Mouse (Mus musculus) forebrain, embryonic 11.5 days (tissue): ENCODE measurements around the gene Atp5mpl. TPM values are rescaled to one million over a fixed set of nuclear protein-coding genes. Genes with fewer than 3 reads are reported as not detected.

Experiments used
- ATAC-seq: fragments of 200-750 bp; cut with Nextera tagmentation; replicated peaks from 2 replicates; pipeline ENCODE4 v1.8.0; 2017; ENCODE audit warnings: moderate TSS enrichment; ENCODE audit not compliant: low FRiP score
- DNase-seq: peaks from one replicate; pipeline ENCODE4 v3.0.0-alpha.2; 2017; ENCODE audit warnings: low spot score
- H3K27ac ChIP-seq: fragments of 300-500 bp; sonication (generic); 2 replicates; pipeline ENCODE4 v1.5.1; 2014; ENCODE audit warnings: low read depth, low read length
- H3K27me3 ChIP-seq: fragments of 300-500 bp; sonication (generic); 2 replicates; pipeline ENCODE4 v1.6.1; 2014; ENCODE audit warnings: mild to moderate bottlenecking, low read length, mixed read lengths; ENCODE audit not compliant: control insufficient read depth, insufficient read depth
- H3K36me3 ChIP-seq: fragments of 300-500 bp; sonication (generic); 2 replicates; pipeline ENCODE4 v1.6.1; 2014; ENCODE audit warnings: mild to moderate bottlenecking, low read length, moderate library complexity, mixed read lengths; ENCODE audit not compliant: control insufficient read depth, insufficient read depth
- H3K4me1 ChIP-seq: fragments of 300-500 bp; sonication (generic); replicated peaks from 2 replicates; pipeline ENCODE4 v1.6.1; 2014; ENCODE audit warnings: low read length, mixed read lengths; ENCODE audit not compliant: control insufficient read depth, insufficient read depth
- H3K4me2 ChIP-seq: fragments of 300-500 bp; sonication (generic); 2 replicates; pipeline ENCODE4 v1.6.1; 2014; ENCODE audit warnings: low read depth, mild to moderate bottlenecking, low read length, moderate library complexity, mixed read lengths; ENCODE audit not compliant: severe bottlenecking
- H3K4me3 ChIP-seq: fragments of 300-500 bp; sonication (generic); 2 replicates; pipeline ENCODE4 v1.5.1; 2014; ENCODE audit warnings: low read depth, low read length
- H3K9ac ChIP-seq: fragments of 300-500 bp; sonication (generic); 2 replicates; pipeline ENCODE4 v1.6.1; 2014; ENCODE audit warnings: low read length
- H3K9me3 ChIP-seq: fragments of 300-500 bp; sonication (generic); 2 replicates; pipeline ENCODE4 v1.6.1; 2016; ENCODE audit warnings: low read length, mixed read lengths; ENCODE audit not compliant: control insufficient read depth
- WGBS: fragments of 180-500 bp; shearing (Covaris S2); extraction: QIAGEN DNeasy Blood & Tissue Kit; methylation state at CpG from one replicate; pipeline ENCODE4 v1.1.7; 2014; 5-methylcytosine and 5-hydroxymethylcytosine counted together
- polyA plus RNA-seq: library from polyadenylated mRNA; unstranded; fragments of >200 nt; fragmentation: Nextera tagmentation; extraction: Ambion mirVana; gene quantifications from 2 replicates; pipeline ENCODE4 v1.2.1, GENCODE M21; 2014

Atp5mpl gene
- polyA plus RNA-seq, 1 experiment from 2014 or later = 551 TPM

- Histone ChIP-seq H3K36me3 (no peaks in the 10 kb centered on the region), H3K4me1 (no peaks in the 10 kb centered on the region), H3K4me3 (no peak overlapping the region), H3K9me3 (no peaks in the 10 kb centered on the region), H3K27ac (no peak overlapping the region), H3K9ac (no peak overlapping the region), H3K27me3 (no peaks in the 10 kb centered on the region), H3K4me2 (no peak overlapping the region)
- WGBS = 77% methylated on average over 3 of the region's 3 CpGs
- no peak for ATAC-seq
- no peak for DNase-seq
Observed at GRCm38 (mm10) chr12:111932513-111932912, 34.3 kb downstream of the Atp5mpl start.

GRCm38 (mm10) chr12:111931411-111932025 is 35.3 kb downstream of the Atp5mpl start:
- Histone ChIP-seq H3K4me2 (no peak overlapping the region), H3K9me3 (no peaks in the 10 kb centered on the region), H3K9ac (no peak overlapping the region), H3K4me3 (no peak overlapping the region), H3K27me3 (no peaks in the 10 kb centered on the region), H3K4me1 (no peaks in the 10 kb centered on the region), H3K36me3 (no peaks in the 10 kb centered on the region), H3K27ac (no peak overlapping the region)
- 90% methylated on average over 9 of the region's 9 CpGs for WGBS
- no peak for DNase-seq
- no peak for ATAC-seq

- ATAC-seq = no peak
- H3K27me3 ChIP-seq = no peaks in the 10 kb centered on the region
- DNase-seq = no peak
Observed at GRCm38 (mm10) chr12:111928411-111928966, 38.3 kb downstream of the Atp5mpl start.

GRCm38 (mm10) chr12:111927338-111927737 is 39.4 kb downstream of the Atp5mpl start:
- ATAC-seq (no peak), DNase-seq (no peak)
- Histone ChIP-seq H3K9me3 (no peaks in the 10 kb centered on the region), H3K4me1 (no peaks in the 10 kb centered on the region), H3K36me3 (no peaks in the 10 kb centered on the region), H3K4me2 (no peak overlapping the region), H3K4me3 (no peak overlapping the region), H3K27ac (no peak overlapping the region), H3K27me3 (no peaks in the 10 kb centered on the region), H3K9ac (no peak overlapping the region)
- 92% methylated on average over 1 of the region's 1 CpGs for WGBS

More at GRCm38 (mm10) chr12:111928411-111928966, 38.3 kb downstream of the Atp5mpl start:
- no peaks in the 10 kb centered on the region for H3K9me3 ChIP-seq
- no peak overlapping the region for H3K9ac ChIP-seq
- no peaks in the 10 kb centered on the region for H3K36me3 ChIP-seq
- H3K4me2 ChIP-seq = no peak overlapping the region
- WGBS = 89% methylated on average over 18 of the region's 18 CpGs
- H3K4me1 ChIP-seq = no peaks in the 10 kb centered on the region
- no peak overlapping the region for H3K27ac ChIP-seq
- H3K4me3 ChIP-seq = no peak overlapping the region

GRCm38 (mm10) chr12:111923117-111923516 is 43.7 kb downstream of the Atp5mpl start:
- Histone ChIP-seq H3K4me1 (no peaks in the 10 kb centered on the region), H3K36me3 (no peaks in the 10 kb centered on the region), H3K27ac (no peak overlapping the region), H3K27me3 (no peaks in the 10 kb centered on the region), H3K4me3 (no peak overlapping the region), H3K4me2 (no peak overlapping the region), H3K9me3 (no peaks in the 10 kb centered on the region), H3K9ac (no peak overlapping the region)
- DNase-seq = no peak
- WGBS = 85% methylated on average over 6 of the region's 6 CpGs
- no peak for ATAC-seq

GRCm38 (mm10) chr12:111920046-111920445 is 46.7 kb downstream of the Atp5mpl start:
- no peaks in the 10 kb centered on the region for H3K4me1 ChIP-seq
- H3K4me3 ChIP-seq = no peak overlapping the region
- ATAC-seq (no peak), DNase-seq (no peak)
- H3K36me3 ChIP-seq = no peaks in the 10 kb centered on the region
- no peak overlapping the region for H3K9ac ChIP-seq
- 71% methylated on average over 9 of the region's 9 CpGs for WGBS
- H3K4me2 ChIP-seq = no peak overlapping the region
- H3K27me3 ChIP-seq = no peaks in the 10 kb centered on the region
- no peaks in the 10 kb centered on the region for H3K9me3 ChIP-seq
- no peak overlapping the region for H3K27ac ChIP-seq

GRCm38 (mm10) chr12:111916514-111917217 is 50.1 kb downstream of the Atp5mpl start:
- Histone ChIP-seq H3K27ac (no peak overlapping the region), H3K27me3 (no peaks in the 10 kb centered on the region)
- WGBS = 71% methylated on average over 12 of the region's 12 CpGs

GRCm38 (mm10) chr12:111915781-111916180 is 51.0 kb downstream of the Atp5mpl start:
- 89% methylated on average over 6 of the region's 6 CpGs for WGBS
- H3K4me3 ChIP-seq = no peak overlapping the region
- ATAC-seq (no peak), DNase-seq (no peak)
- H3K27ac ChIP-seq = no peak overlapping the region
- H3K4me2 ChIP-seq = no peak overlapping the region
- H3K9me3 ChIP-seq = no peaks in the 10 kb centered on the region
- no peaks in the 10 kb centered on the region for H3K4me1 ChIP-seq
- no peaks in the 10 kb centered on the region for H3K27me3 ChIP-seq
- H3K36me3 ChIP-seq = no peaks in the 10 kb centered on the region
- no peak overlapping the region for H3K9ac ChIP-seq

More at GRCm38 (mm10) chr12:111916514-111917217, 50.1 kb downstream of the Atp5mpl start:
- DNase-seq = no peak
- Histone ChIP-seq H3K9ac (no peak overlapping the region), H3K36me3 (no peaks in the 10 kb centered on the region), H3K4me1 (no peaks in the 10 kb centered on the region), H3K4me3 (no peak overlapping the region), H3K9me3 (no peaks in the 10 kb centered on the region), H3K4me2 (no peak overlapping the region)
- no peak for ATAC-seq
